Mouse (Mus musculus): ENCODE results near the gene Olfr1339. TPM values are rescaled to one million over a fixed set of nuclear protein-coding genes. Genes with fewer than 3 reads are reported as not detected.

Olfr1339 gene
- not detected in 2 replicates for polyA plus RNA-seq (2012; rRNA removed)

DNA sequence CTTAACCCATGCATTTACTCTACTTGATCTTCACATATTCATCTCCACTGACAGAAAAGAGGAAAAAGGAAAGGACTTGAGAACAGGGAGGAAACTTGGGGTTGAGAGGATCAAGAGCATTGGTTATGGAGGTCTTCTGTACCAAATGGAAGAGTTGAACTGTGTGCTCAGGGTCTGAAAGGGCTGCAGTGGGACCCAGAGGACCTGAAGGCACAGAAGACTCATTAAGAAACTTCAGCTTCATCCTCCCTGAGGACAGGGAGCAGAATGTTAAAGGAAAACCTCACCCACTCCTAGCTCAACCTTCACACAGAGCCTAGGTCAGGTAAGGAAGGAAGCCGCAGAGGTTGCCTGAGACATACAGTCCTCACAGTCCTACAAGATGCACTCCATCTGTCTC is at the start of gene Olfr1339:
Olfr1339 (plus strand) TSS at position 301 of the 400 bp plus-strand sequence.
- DNase-seq, result no peak
- H3K4me3 ChIP-seq (replicated peaks; ENCODE audit: extremely low read depth, low read depth, low read length), result no peak within 1 kb of the TSS
- 86% methylated on average over 1 of the region's 1 CpGs for WGBS
- no peaks in the 10 kb centered on the region for H3K4me1 ChIP-seq (ENCODE audit: control insufficient read depth, insufficient read depth, low read length)
- TF ChIP-seq POLR2A (IDR thresholded peaks at IDR 0.05; ENCODE audit: borderline replicate concordance, extremely low read depth, low read depth, low read length) (no peak), CTCF (IDR thresholded peaks at IDR 0.05; ENCODE audit: insufficient read depth, low read length) (no peak)

DNA sequence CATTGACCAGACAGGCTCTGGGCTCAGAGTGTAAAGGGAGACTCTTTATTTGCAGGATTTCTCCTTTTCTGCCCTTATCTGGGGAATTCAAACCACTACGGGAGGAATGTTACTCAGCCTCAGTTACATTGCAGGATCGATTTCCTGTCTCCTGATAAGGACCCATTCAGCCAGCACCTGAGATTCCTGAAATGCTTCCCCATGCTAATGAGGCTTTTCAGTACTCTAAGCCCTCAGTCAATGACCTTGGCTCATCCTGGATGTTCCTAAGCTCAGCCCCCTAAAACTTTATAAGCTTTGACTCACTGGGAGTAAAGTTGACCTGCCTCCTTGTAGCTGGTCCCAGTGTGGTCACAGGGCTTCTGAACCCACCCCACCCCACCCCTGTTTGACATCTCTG is 44.9 kb upstream of the Olfr1339 start:
- WGBS, result 30% methylated on average over 2 of the region's 2 CpGs
- Histone ChIP-seq H3K4me3 (replicated peaks; ENCODE audit: extremely low read depth, low read depth, low read length) (no peak overlapping the region), H3K4me1 (ENCODE audit: control insufficient read depth, insufficient read depth, low read length) (no peaks in the 10 kb centered on the region)
- TF ChIP-seq CTCF (IDR thresholded peaks at IDR 0.05; ENCODE audit: insufficient read depth, low read length), result no peak
- TF ChIP-seq POLR2A (IDR thresholded peaks at IDR 0.05; ENCODE audit: borderline replicate concordance, extremely low read depth, low read depth, low read length), result no peak
- no peak for DNase-seq

GRCm38 (mm10) chr4:118692412-118692973 is 39.5 kb upstream of the Olfr1339 start, which contains the start of gene Olfr1342:
TSS of gene Olfr1342 (minus strand) at chr4:118692756.
- TF ChIP-seq CTCF (IDR thresholded peaks at IDR 0.05; ENCODE audit: insufficient read depth, low read length) (no peak), POLR2A (IDR thresholded peaks at IDR 0.05; ENCODE audit: borderline replicate concordance, extremely low read depth, low read depth, low read length) (no peak)
- no peaks in the 10 kb centered on the region for H3K4me1 ChIP-seq (ENCODE audit: control insufficient read depth, insufficient read depth, low read length)
- H3K4me3 ChIP-seq (replicated peaks; ENCODE audit: extremely low read depth, low read depth, low read length), result no peak within 1 kb of the TSS
- no peak for DNase-seq
- WGBS, result 35% methylated on average over 12 of the region's 12 CpGs

- H3K4me1 ChIP-seq (ENCODE audit: control insufficient read depth, insufficient read depth, low read length), result no peaks in the 10 kb centered on the region
- no peak overlapping the region for H3K4me3 ChIP-seq (replicated peaks; ENCODE audit: extremely low read depth, low read depth, low read length)
- TF ChIP-seq CTCF (IDR thresholded peaks at IDR 0.05; ENCODE audit: insufficient read depth, low read length) (no peak), POLR2A (IDR thresholded peaks at IDR 0.05; ENCODE audit: borderline replicate concordance, extremely low read depth, low read depth, low read length) (no peak)
- DNase-seq, result no peak
- 48% methylated on average over 2 of the region's 2 CpGs for WGBS
Observed at GRCm38 (mm10) chr4:118693812-118694211, 38.2 kb upstream of the Olfr1339 start.

GRCm38 (mm10) chr4:118703223-118703622 is 28.8 kb upstream of the Olfr1339 start, which contains the start of gene Olfr1341:
TSS of gene Olfr1341 (plus strand) at chr4:118703523.
- Histone ChIP-seq H3K4me1 (ENCODE audit: control insufficient read depth, insufficient read depth, low read length) (no peaks in the 10 kb centered on the region), H3K4me3 (replicated peaks; ENCODE audit: extremely low read depth, low read depth, low read length) (no peak within 1 kb of the TSS)
- WGBS, result 71% methylated on average over 3 of the region's 3 CpGs
- no peak for DNase-seq
- TF ChIP-seq CTCF (IDR thresholded peaks at IDR 0.05; ENCODE audit: insufficient read depth, low read length) (no peak), POLR2A (IDR thresholded peaks at IDR 0.05; ENCODE audit: borderline replicate concordance, extremely low read depth, low read depth, low read length) (no peak)

GRCm38 (mm10) chr4:118708086-118708485 is 23.9 kb upstream of the Olfr1339 start:
- WGBS, result 76% methylated on average over 5 of the region's 5 CpGs
- TF ChIP-seq CTCF (IDR thresholded peaks at IDR 0.05; ENCODE audit: insufficient read depth, low read length), result no peak
- TF ChIP-seq POLR2A (IDR thresholded peaks at IDR 0.05; ENCODE audit: borderline replicate concordance, extremely low read depth, low read depth, low read length), result no peak

GRCm38 (mm10) chr4:118711656-118712055 is 20.3 kb upstream of the Olfr1339 start:
- 79% methylated on average over 1 of the region's 1 CpGs for WGBS
- Histone ChIP-seq H3K4me3 (replicated peaks; ENCODE audit: extremely low read depth, low read depth, low read length) (no peak overlapping the region), H3K4me1 (ENCODE audit: control insufficient read depth, insufficient read depth, low read length) (no peaks in the 10 kb centered on the region)
- TF ChIP-seq CTCF (IDR thresholded peaks at IDR 0.05; ENCODE audit: insufficient read depth, low read length) (no peak), POLR2A (IDR thresholded peaks at IDR 0.05; ENCODE audit: borderline replicate concordance, extremely low read depth, low read depth, low read length) (no peak)
- DNase-seq, result no peak

More at GRCm38 (mm10) chr4:118708086-118708485, 23.9 kb upstream of the Olfr1339 start:
- no peak for DNase-seq
- Histone ChIP-seq H3K4me3 (replicated peaks; ENCODE audit: extremely low read depth, low read depth, low read length) (no peak overlapping the region), H3K4me1 (ENCODE audit: control insufficient read depth, insufficient read depth, low read length) (no peaks in the 10 kb centered on the region)

GRCm38 (mm10) chr4:118719838-118720237 is 12.1 kb upstream of the Olfr1339 start, which contains the start of gene Olfr1340:
TSS of gene Olfr1340 (plus strand) at chr4:118720138.
- Histone ChIP-seq H3K4me1 (ENCODE audit: control insufficient read depth, insufficient read depth, low read length) (no peaks in the 10 kb centered on the region), H3K4me3 (replicated peaks; ENCODE audit: extremely low read depth, low read depth, low read length) (no peak within 1 kb of the TSS)
- no peak for DNase-seq
- no peak for TF ChIP-seq CTCF (IDR thresholded peaks at IDR 0.05; ENCODE audit: insufficient read depth, low read length)
- no peak for TF ChIP-seq POLR2A (IDR thresholded peaks at IDR 0.05; ENCODE audit: borderline replicate concordance, extremely low read depth, low read depth, low read length)

GRCm38 (mm10) chr4:118721742-118722483 is 10.1 kb upstream of the Olfr1339 start:
- no peak for TF ChIP-seq POLR2A (IDR thresholded peaks at IDR 0.05; ENCODE audit: borderline replicate concordance, extremely low read depth, low read depth, low read length)
- TF ChIP-seq CTCF (IDR thresholded peaks at IDR 0.05; ENCODE audit: insufficient read depth, low read length), result no peak
- WGBS, result 52% methylated on average over 10 of the region's 10 CpGs
- DNase-seq, result no peak
- H3K4me3 ChIP-seq (replicated peaks; ENCODE audit: extremely low read depth, low read depth, low read length), result no peak overlapping the region
- no peaks in the 10 kb centered on the region for H3K4me1 ChIP-seq (ENCODE audit: control insufficient read depth, insufficient read depth, low read length)
